Mouse (Mus musculus): ENCODE results near the gene Pga5.

GRCm38 (mm10) chr19:10640080-10640479, 37.8 kb downstream of the Pga5 start:
- TF ChIP-seq CTCF (IDR thresholded peaks at IDR 0.05; ENCODE audit: extremely low read depth, insufficient read depth, insufficient read length, insufficient replicate concordance): no peak
- TF ChIP-seq POLR2A (IDR thresholded peaks at IDR 0.05; ENCODE audit: low read depth, low read length): no peak

Data from spleen, adult 2 months (tissue).